Mouse (Mus musculus) adrenal gland, adult (tissue): ENCODE results near the gene Hoxd13.

Experiments
- DNase-seq, 2 experiments: peaks; one replicate each; pipeline ENCODE4 v3.0.0; 2022 to 2023; ENCODE audit warnings: low spot score in 1 of 2; ENCODE audit not compliant: inconsistent age in 2 of 2

Hoxd13 gene

GRCm38 (mm10) chr2:74667842-74668357 lies at the start of gene Hoxd13:
TSS of gene Hoxd13 (plus strand) at chr2:74668310.
- DNase-seq, result no peak

- no peak for DNase-seq
Observed at GRCm38 (mm10) chr2:74619676-74620246, 48.3 kb upstream of the Hoxd13 start.

GRCm38 (mm10) chr2:74620368-74620767 lies 47.7 kb upstream of the Hoxd13 start:
- DNase-seq, result no peak

- no peak for DNase-seq
Observed at GRCm38 (mm10) chr2:74635412-74635811, 32.7 kb upstream of the Hoxd13 start.

GRCm38 (mm10) chr2:74642431-74642830 lies 25.7 kb upstream of the Hoxd13 start:
- no peak for DNase-seq

- DNase-seq, result no peak
Observed at GRCm38 (mm10) chr2:74645631-74646030, 22.5 kb upstream of the Hoxd13 start.

- DNase-seq, result no peak
Observed at GRCm38 (mm10) chr2:74647082-74647864, 20.8 kb upstream of the Hoxd13 start.

- DNase-seq, result no peak
Observed at GRCm38 (mm10) chr2:74652996-74653340, 15.1 kb upstream of the Hoxd13 start.

GRCm38 (mm10) chr2:74653781-74654535 lies 14.2 kb upstream of the Hoxd13 start:
- no peak for DNase-seq

- no peak for DNase-seq
Observed at GRCm38 (mm10) chr2:74654743-74655419, 13.2 kb upstream of the Hoxd13 start.

GRCm38 (mm10) chr2:74655420-74655781 lies 12.7 kb upstream of the Hoxd13 start:
- peak in 1 of 2 experiments; percentile 64 for DNase-seq

- peak in 1 of 2 experiments; percentile 37 for DNase-seq
Observed at GRCm38 (mm10) chr2:74655821-74656631, 12.1 kb upstream of the Hoxd13 start.

GRCm38 (mm10) chr2:74656632-74657021 lies 11.5 kb upstream of the Hoxd13 start:
- peak in 1 of 2 experiments; percentile 37 for DNase-seq

GRCm38 (mm10) chr2:74657251-74658023 lies 10.7 kb upstream of the Hoxd13 start:
- DNase-seq, result peak in 1 of 2 experiments; percentile 55

GRCm38 (mm10) chr2:74658024-74658666 lies 10.0 kb upstream of the Hoxd13 start:
- DNase-seq, result no peak

- DNase-seq, result no peak
Observed at GRCm38 (mm10) chr2:74658667-74659371, 9.3 kb upstream of the Hoxd13 start.

GRCm38 (mm10) chr2:74659507-74660005 lies 8.6 kb upstream of the Hoxd13 start, which contains the start of gene Evx2:
TSS of gene Evx2 (minus strand) at chr2:74659557.
- no peak for DNase-seq
